Comparison of ENCODE assay signal across 13 mouse cellular contexts in the genomic region with DNA sequence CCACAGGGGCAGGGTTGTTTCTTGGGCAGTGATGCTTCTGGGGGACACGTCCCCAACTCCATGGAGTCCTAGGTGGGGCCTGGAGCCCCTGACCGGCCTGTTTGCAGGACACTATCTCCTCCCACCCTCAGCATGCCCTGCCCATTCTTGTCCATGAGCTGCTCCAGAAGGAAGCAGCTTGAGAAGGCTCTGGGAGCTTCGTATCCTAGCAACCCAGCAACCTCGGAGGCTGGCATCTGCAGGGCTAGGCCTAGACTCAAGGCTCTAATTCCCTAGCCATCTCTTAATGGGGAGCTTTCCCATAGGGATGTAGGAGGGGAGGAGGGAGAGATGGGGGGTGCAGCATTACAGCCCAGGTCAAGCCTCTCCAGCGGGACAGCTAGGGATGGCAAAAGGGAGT. TPM values are rescaled to one million over a fixed set of nuclear protein-coding genes. Genes with fewer than 3 reads are reported as not detected.
A peak's percentile ranks its signal among the peaks of the same experiment; 100 is the strongest.
DNase-seq lines count a peak whose midpoint lies in the region; ATAC-seq and TF ChIP-seq lines count a peak whose summit lies in the region.
"Had no signal": no experiment of that assay in that cellular context is flagged by ENCODE, and none has a peak within 500 bp of the region (broad histone marks: within the 10 kb centered on the region; RNA-seq: fewer than 3 reads in every experiment).

No protein-coding gene starts in this region.

- no peak overlapping the region for H3K4me3 ChIP-seq in hindbrain, embryonic 11.5 days (ENCODE audit: low read depth, low read length)
- H3K4me3 ChIP-seq in midbrain, embryonic 15.5 days, result no peak overlapping the region
- no peak overlapping the region for H3K4me3 ChIP-seq in thymus, adult 2 months (ENCODE audit: control insufficient read depth, insufficient read depth, low read length)

- peaks cover 4% of the 10 kb centered on the region; the same call in 1 of the 2 replicates for H3K4me1 ChIP-seq in hindbrain, embryonic 11.5 days (replicated peaks; ENCODE audit: control insufficient read depth, insufficient read depth, low read length)
- peaks cover 29% of the 10 kb centered on the region for H3K4me1 ChIP-seq in midbrain, embryonic 15.5 days
- no peaks in the 10 kb centered on the region for H3K4me1 ChIP-seq in thymus, adult 2 months (replicated peaks; ENCODE audit: control insufficient read depth, insufficient read depth, low read length)

- H3K27me3 ChIP-seq in hindbrain, embryonic 11.5 days (ENCODE audit: control insufficient read depth, insufficient read depth, low read length), result no peaks in the 10 kb centered on the region
- no peaks in the 10 kb centered on the region for H3K27me3 ChIP-seq in midbrain, embryonic 15.5 days (replicated peaks)
- no peaks in the 10 kb centered on the region for H3K27me3 ChIP-seq in thymus, adult 2 months (ENCODE audit: control insufficient read depth, insufficient read depth, low read length)

- TF ChIP-seq POLR2A in thymus, adult 2 months (IDR thresholded peaks at IDR 0.05; ENCODE audit: control insufficient read depth, extremely low read depth, insufficient read depth, low read length, poor library complexity), result no peak

- DNase-seq in embryo, embryonic 10 days (ENCODE audit: low spot score), result peak; percentile 53
- DNase-seq in embryo, embryonic 9.5 days (ENCODE audit: extremely low spot score), result no peak
- DNase-seq in cerebellum, postnatal 14 days, result peak; percentile 54 to 56
- DNase-seq in hindbrain, embryonic 11.5 days (ENCODE audit: low spot score), result peak; percentile 38
- no peak for DNase-seq in thymus, adult 2 months
- no peak for DNase-seq in natural killer cell, adult 2 months (ENCODE audit: low spot score in 2 of 2)
- no peak for DNase-seq in gastrocnemius, postnatal 36 days
- DNase-seq: adrenal gland, postnatal 14 days; B cell, adult 2 months; heart, adult 11 months; lung, postnatal 36 days had no signal

- 21% methylated on average over 5 of the region's 5 CpGs for WGBS in hindbrain, embryonic 11.5 days
- 7% methylated on average over 5 of the region's 5 CpGs for WGBS in midbrain, embryonic 15.5 days
- 95% methylated on average over 5 of the region's 5 CpGs for WGBS in thymus, adult 2 months

- H3K4me2 ChIP-seq in hindbrain, embryonic 11.5 days (replicated peaks; ENCODE audit: low read depth, low read length), result no peak overlapping the region
- no peak overlapping the region for H3K4me2 ChIP-seq in midbrain, embryonic 15.5 days
- H3K4me2 ChIP-seq: liver, embryonic 11.5 days had no signal

- no peaks in the 10 kb centered on the region for H3K9me3 ChIP-seq in hindbrain, embryonic 11.5 days (ENCODE audit: control insufficient read depth, low read length)
- no peaks in the 10 kb centered on the region for H3K9me3 ChIP-seq in midbrain, embryonic 15.5 days

- peak; percentile 29 for ATAC-seq in hindbrain, embryonic 11.5 days (ENCODE audit: low FRiP score)
- peak; percentile 59 for ATAC-seq in midbrain, embryonic 15.5 days (replicated peaks)

- intact Hi-C loops in gastrocnemius, postnatal 36 days (cut with DNase I), result no loop called here

- H3K9ac ChIP-seq in hindbrain, embryonic 11.5 days (ENCODE audit: low read depth, low read length), result no peak overlapping the region
- H3K9ac ChIP-seq in midbrain, embryonic 15.5 days, result no peak overlapping the region

- no peak for TF ChIP-seq CTCF in thymus, adult 2 months (IDR thresholded peaks at IDR 0.05; ENCODE audit: borderline replicate concordance, control insufficient read depth, extremely low read depth, insufficient read depth, low read length, poor library complexity)

- no peaks in the 10 kb centered on the region for H3K36me3 ChIP-seq in hindbrain, embryonic 11.5 days (ENCODE audit: control insufficient read depth, insufficient read depth, low read length)
- no peaks in the 10 kb centered on the region for H3K36me3 ChIP-seq in midbrain, embryonic 15.5 days (replicated peaks)
- H3K36me3 ChIP-seq in thymus, adult 2 months (ENCODE audit: control insufficient read depth, insufficient read depth, low read length), result no peaks in the 10 kb centered on the region

- H3K27ac ChIP-seq in hindbrain, embryonic 11.5 days (ENCODE audit: low read depth, low read length), result 0 out of 2 replicates have a peak overlapping the region, but pooled peaks have one; percentile 30
- peak overlapping the region; percentile 82 for H3K27ac ChIP-seq in midbrain, embryonic 15.5 days
- no peak overlapping the region for H3K27ac ChIP-seq in thymus, adult 2 months (ENCODE audit: control insufficient read depth, insufficient read depth, low read length)

RNA-seq across cellular contexts. Expression of a gene that starts 45.3 kb away (rescaled TPM):
- polyA plus RNA-seq in hindbrain, embryonic 11.5 days (2014; fragmentation: Nextera tagmentation; extraction: Ambion mirVana), result 1,456 and 1,584 TPM in 2 replicates
- polyA plus RNA-seq in midbrain, embryonic 15.5 days (2015; fragmentation: Nextera tagmentation; extraction: Ambion mirVana), result 2,307 and 2,436 TPM in 2 replicates
- polyA plus RNA-seq in thymus, adult 2 months (2012; rRNA removed), result 511 and 554 TPM in 2 replicates
- total RNA-seq in gastrocnemius, postnatal 36 days (2021), result 100 to 1,000 TPM; 484 to 513 TPM

Comparison
In these comparisons a context has a peak if more than half of its experiments do, and no peak if none do; other contexts are left out.
1. DNase-seq: peak in embryo, embryonic 10 days (single experiment), cerebellum, postnatal 14 days (2 of 2) and hindbrain, embryonic 11.5 days (single experiment); none in embryo, embryonic 9.5 days (single experiment), thymus, adult 2 months (single experiment), natural killer cell, adult 2 months (0 of 2) and gastrocnemius, postnatal 36 days (0 of 2).